Mouse (Mus musculus) MEL (cell line): ENCODE results near the gene Lrba. TPM values are rescaled to one million over a fixed set of nuclear protein-coding genes. Genes with fewer than 3 reads are reported as not detected.

Experiments used
- DNase-seq: peaks from one replicate; pipeline ENCODE4 v3.0.0; 2011; ENCODE audit warnings: low read depth, low spot score
- H3K27ac ChIP-seq: 2 replicates; pipeline ENCODE4 v1.5.1; 2012; ENCODE audit warnings: low read depth, mild to moderate bottlenecking, control low read depth, low read length, moderate library complexity; ENCODE audit not compliant: control insufficient read depth
- H3K27me3 ChIP-seq, 2 experiments: fragments of 150-350 bp in 1 of 2; sonication (generic) in 1 of 2; 2 replicates each; pipeline ENCODE4 v1.6.1; 2012; ENCODE audit warnings: low read length in 2 of 2, mild to moderate bottlenecking in 2 of 2, improper control_type of control experiment in 1 of 2, moderate library complexity in 1 of 2; ENCODE audit not compliant: insufficient read depth in 2 of 2, control insufficient read depth in 1 of 2
- H3K36me3 ChIP-seq, 2 experiments: 2 replicates each; pipeline ENCODE4 v1.6.1; 2012 to 2014; ENCODE audit warnings: low read length in 2 of 2, improper control_type of control experiment in 1 of 2, inconsistent platforms in 1 of 2, mild to moderate bottlenecking in 1 of 2; ENCODE audit not compliant: insufficient read depth in 2 of 2, control insufficient read depth in 1 of 2
- H3K4me1 ChIP-seq, 2 experiments: fragments of 150-350 bp in 1 of 2; sonication (generic) in 1 of 2; 2 replicates each; pipeline ENCODE4 v1.6.1; 2012; ENCODE audit warnings: low read length in 2 of 2, improper control_type of control experiment in 1 of 2, mild to moderate bottlenecking in 1 of 2; ENCODE audit not compliant: insufficient read depth in 2 of 2, control insufficient read depth in 1 of 2
- H3K4me3 ChIP-seq, 2 experiments: fragments of 150-350 bp in 1 of 2; sonication (generic) in 1 of 2; 2 replicates each; pipeline ENCODE4 v1.5.1; 2012; ENCODE audit warnings: low read depth in 2 of 2, low read length in 2 of 2, mild to moderate bottlenecking in 2 of 2, moderate library complexity in 2 of 2, control low read depth in 1 of 2, improper control_type of control experiment in 1 of 2; ENCODE audit not compliant: control insufficient read depth in 1 of 2, insufficient read depth in 1 of 2
- H3K79me2 ChIP-seq: 2 replicates; pipeline ENCODE4 v1.6.1; 2012; ENCODE audit warnings: mild to moderate bottlenecking, low read length, moderate library complexity; ENCODE audit not compliant: control insufficient read depth, poor library complexity, insufficient read depth
- H3K9ac ChIP-seq: 2 replicates; pipeline ENCODE4 v1.6.1; 2012; ENCODE audit warnings: low read depth, mild to moderate bottlenecking, control low read depth, low read length, moderate library complexity; ENCODE audit not compliant: control insufficient read depth, poor library complexity, severe bottlenecking
- H3K9me3 ChIP-seq: fragments of 150-350 bp; sonication (generic); replicated peaks from 2 replicates; pipeline ENCODE4 v1.6.1; 2012; ENCODE audit warnings: mild to moderate bottlenecking, low read length, improper control_type of control experiment, moderate library complexity; ENCODE audit not compliant: insufficient read depth
- BHLHE40 ChIP-seq: IDR thresholded peaks from 2 replicates; pipeline ENCODE4 v1.6.1; 2012; ENCODE audit warnings: low read depth, mild to moderate bottlenecking, inconsistent platforms, low read length, improper control_type of control experiment, borderline replicate concordance
- CHD2 ChIP-seq: IDR thresholded peaks from 2 replicates; pipeline ENCODE4 v1.6.1; 2011; ENCODE audit warnings: low read length, improper control_type of control experiment
- E2F4 ChIP-seq: IDR thresholded peaks from 2 replicates; pipeline ENCODE4 v1.6.1; 2011; ENCODE audit warnings: low read depth, low read length, improper control_type of control experiment, borderline replicate concordance
- ELF1 ChIP-seq: IDR thresholded peaks from 2 replicates; pipeline ENCODE4 v1.6.1; 2014; ENCODE audit warnings: low read depth, mild to moderate bottlenecking, inconsistent platforms, low read length, improper control_type of control experiment, moderate library complexity
- EP300 ChIP-seq, 2 experiments: IDR thresholded peaks; 2 replicates each; pipeline ENCODE4 v1.6.1; 2011; ENCODE audit warnings: improper control_type of control experiment in 2 of 2, low read length in 2 of 2, low read depth in 1 of 2, mild to moderate bottlenecking in 1 of 2
- GABPA ChIP-seq: IDR thresholded peaks from 2 replicates; pipeline ENCODE4 v1.6.1; 2012; ENCODE audit warnings: low read depth, mild to moderate bottlenecking, inconsistent platforms, low read length, improper control_type of control experiment, moderate library complexity
- JUND ChIP-seq: IDR thresholded peaks from 2 replicates; pipeline ENCODE4 v1.6.1; 2011; ENCODE audit warnings: low read depth, mild to moderate bottlenecking, improper control_type of control experiment, low read length
- MAZ ChIP-seq: IDR thresholded peaks from 2 replicates; pipeline ENCODE4 v1.6.1; 2012; ENCODE audit warnings: low read depth, mild to moderate bottlenecking, inconsistent platforms, low read length, improper control_type of control experiment
- MEF2A ChIP-seq: IDR thresholded peaks from 2 replicates; pipeline ENCODE4 v1.6.1; 2014; ENCODE audit warnings: low read depth, mild to moderate bottlenecking, inconsistent platforms, low read length, improper control_type of control experiment; ENCODE audit not compliant: poor library complexity, insufficient replicate concordance, severe bottlenecking; ENCODE audit errors: extremely low read depth
- MXI1 ChIP-seq: IDR thresholded peaks from 2 replicates; pipeline ENCODE4 v1.6.1; 2011; ENCODE audit warnings: mild to moderate bottlenecking, low read depth, low read length, improper control_type of control experiment
- MYC ChIP-seq: IDR thresholded peaks from 2 replicates; pipeline ENCODE4 v1.6.1; 2011; ENCODE audit warnings: low read depth, mild to moderate bottlenecking, low read length, improper control_type of control experiment, moderate library complexity
- NELFE ChIP-seq: IDR thresholded peaks from 2 replicates; pipeline ENCODE4 v1.6.1; 2011; ENCODE audit warnings: low read depth, low read length, improper control_type of control experiment
- POLR2A ChIP-seq, 2 experiments: IDR thresholded peaks; 2 replicates each; pipeline ENCODE4 v1.6.1; 2011 to 2012; ENCODE audit warnings: low read length in 2 of 2, mild to moderate bottlenecking in 2 of 2, control low read depth in 1 of 2, improper control_type of control experiment in 1 of 2, low read depth in 1 of 2, moderate library complexity in 1 of 2; ENCODE audit not compliant: control insufficient read depth in 1 of 2, insufficient read depth in 1 of 2, poor library complexity in 1 of 2
- RAD21 ChIP-seq: IDR thresholded peaks from 2 replicates; pipeline ENCODE4 v1.6.1; 2011; ENCODE audit warnings: mild to moderate bottlenecking, low read depth, low read length, improper control_type of control experiment
- SIN3A ChIP-seq: IDR thresholded peaks from 2 replicates; pipeline ENCODE4 v1.6.1; 2012; ENCODE audit warnings: low read length, improper control_type of control experiment, inconsistent platforms
- SMC3 ChIP-seq: IDR thresholded peaks from 2 replicates; pipeline ENCODE4 v1.6.1; 2011; ENCODE audit warnings: low read depth, low read length, improper control_type of control experiment
- TAL1 ChIP-seq: IDR thresholded peaks from 2 replicates; pipeline ENCODE4 v1.6.1; 2012; ENCODE audit warnings: mild to moderate bottlenecking, inconsistent platforms, low read length, moderate library complexity, mixed read lengths
- USF2 ChIP-seq, 2 experiments: IDR thresholded peaks; 2 replicates each; pipeline ENCODE4 v1.6.1; 2011 to 2012; ENCODE audit warnings: improper control_type of control experiment in 2 of 2, low read length in 2 of 2, borderline replicate concordance in 1 of 2, inconsistent platforms in 1 of 2, low read depth in 1 of 2, mild to moderate bottlenecking in 1 of 2; ENCODE audit not compliant: insufficient read depth in 1 of 2
- ZC3H11A ChIP-seq: IDR thresholded peaks from 2 replicates; pipeline ENCODE4 v1.6.1; 2012; ENCODE audit warnings: low read depth, mild to moderate bottlenecking, inconsistent platforms, low read length, improper control_type of control experiment
- ZKSCAN1 ChIP-seq: IDR thresholded peaks from 2 replicates; pipeline ENCODE4 v1.6.1; 2012; ENCODE audit warnings: low read depth, mild to moderate bottlenecking, inconsistent platforms, low read length, improper control_type of control experiment, moderate library complexity
- polyA plus RNA-seq, 2 experiments: library from polyadenylated mRNA; stranded (reverse) in 1 of 2; unstranded in 1 of 2; fragments of >175 nt in 1 of 2; fragments of >200 nt in 1 of 2; gene quantifications; 2 replicates each; pipeline versions ENCODE4 v1.2.1 to v1.2.4; 2012; ENCODE audit warnings: low replicate concordance in 2 of 2, low read depth in 1 of 2; ENCODE audit not compliant: insufficient read length in 2 of 2, insufficient read depth in 1 of 2, missing spikeins in 1 of 2
- total RNA-seq: library from RNA; depleted of rRNA; stranded (reverse); fragments of 300-350 nt; gene quantifications from 2 replicates; pipeline ENCODE4 v1.2.3, GENCODE M21; 2012

Lrba gene
- total and polyA plus RNA-seq, 3 experiments: 10.9 to 17.9 TPM; not detected in 1

DNA sequence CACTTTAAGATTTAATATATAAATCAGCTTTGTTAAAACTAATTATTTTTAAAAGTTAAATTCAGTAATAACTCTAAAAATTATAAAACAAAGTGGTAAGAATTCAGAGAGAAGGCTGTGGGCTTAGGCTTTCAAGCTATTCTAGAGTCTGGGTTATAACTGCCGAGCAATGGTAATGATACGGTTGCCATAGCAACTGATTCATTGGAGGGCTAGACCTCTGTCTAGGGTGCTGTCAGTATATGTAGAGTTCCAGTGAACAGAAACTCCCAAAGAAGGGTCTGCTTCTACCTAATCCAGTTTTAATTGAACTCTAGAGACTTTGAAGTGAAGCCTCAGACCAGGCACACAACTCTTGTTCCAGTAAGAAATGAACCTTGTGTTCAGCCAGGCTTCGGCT lies 377.8 kb downstream of the Lrba start:
- peaks cover 0 to 5% of the 10 kb centered on the region in 2 experiments; a peak in 2 of 4 replicates for H3K36me3 ChIP-seq
- no peak for TF ChIP-seq TAL1
- TF ChIP-seq BHLHE40: no peak
- TF ChIP-seq NELFE: no peak
- TF ChIP-seq, all 39 proteins: peak for 0
- Histone ChIP-seq H3K9ac (no peak overlapping the region), H3K4me3 (no peak overlapping the region), H3K79me2 (no peaks in the 10 kb centered on the region), H3K4me1 (no peaks in the 10 kb centered on the region; a peak in 1 of 4 replicates), H3K27ac (no peak overlapping the region), H3K9me3 (no peaks in the 10 kb centered on the region), H3K27me3 (no peaks in the 10 kb centered on the region)
- DNase-seq: no peak

DNA sequence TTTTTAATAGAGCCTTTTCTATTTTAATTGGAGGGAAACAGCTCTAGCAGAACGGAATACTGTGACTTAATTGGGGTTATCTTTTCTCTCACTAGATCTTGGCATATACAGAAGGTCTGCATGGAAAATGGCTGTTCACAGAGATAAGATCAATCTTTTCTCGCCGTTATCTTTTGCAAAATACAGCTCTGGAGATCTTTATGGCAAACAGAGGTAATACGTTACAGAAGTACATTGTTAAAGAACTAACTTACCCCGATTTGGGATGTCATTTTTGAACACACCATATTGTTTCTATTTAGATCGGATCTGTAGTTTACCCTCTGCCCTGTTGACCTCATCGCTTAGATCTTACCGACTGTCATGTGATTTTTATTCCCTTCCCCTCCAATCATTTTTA lies 381.3 kb downstream of the Lrba start:
- Histone ChIP-seq H3K27me3 (no peaks in the 10 kb centered on the region), H3K4me1 (no peaks in the 10 kb centered on the region), H3K36me3 (peaks cover 0 to 3% of the 10 kb centered on the region in 2 experiments; a peak in 2 of 4 replicates), H3K27ac (no peak overlapping the region)
- DNase-seq: no peak
- TF ChIP-seq ZKSCAN1: no peak
- no peak for TF ChIP-seq USF2 (IDR thresholded peaks at IDR 0.05; ENCODE audit: borderline replicate concordance in 1 of 2, insufficient read depth in 1 of 2, low read depth in 1 of 2, low read length in 2 of 2)
- no peak for TF ChIP-seq BHLHE40
- TF ChIP-seq SIN3A: no peak
- TF ChIP-seq CHD2: no peak
- no peak for TF ChIP-seq SMC3
- no peak for TF ChIP-seq MAZ
- no peak for TF ChIP-seq MEF2A
- no peak for TF ChIP-seq MYC
- TF ChIP-seq ZC3H11A: no peak
- TF ChIP-seq NELFE: no peak
- TF ChIP-seq E2F4: no peak
- TF ChIP-seq RAD21: no peak
- TF ChIP-seq MXI1: no peak
- no peak for TF ChIP-seq GABPA
- no peak for TF ChIP-seq POLR2A (IDR thresholded peaks at IDR 0.05; ENCODE audit: control insufficient read depth in 1 of 2, insufficient read depth in 1 of 2, low read depth in 1 of 2, low read length in 2 of 2, poor library complexity in 1 of 2)
- no peak for TF ChIP-seq ELF1
- no peak for TF ChIP-seq EP300 (IDR thresholded peaks at IDR 0.05; ENCODE audit: low read depth in 1 of 2, low read length in 2 of 2)
- no peak for TF ChIP-seq JUND
- TF ChIP-seq, all 39 proteins: peak for 0
- Histone ChIP-seq H3K4me3 (no peak overlapping the region), H3K79me2 (no peaks in the 10 kb centered on the region), H3K9me3 (no peaks in the 10 kb centered on the region), H3K9ac (no peak overlapping the region)
